Mouse (Mus musculus) liver, postnatal 0 days (tissue): Measurements from ENCODE around the gene Pip4p1.

Experiments
- CTCF ChIP-seq: sonication (generic); IDR thresholded peaks from 2 replicates; pipeline ENCODE4 v1.5.1; 2016; ENCODE audit warnings: antibody characterized with exemption, low read depth
- EP300 ChIP-seq: IDR thresholded peaks from 2 replicates; pipeline ENCODE4 v1.6.1; 2016; ENCODE audit warnings: antibody characterized with exemption, low read depth, mild to moderate bottlenecking

DNA sequence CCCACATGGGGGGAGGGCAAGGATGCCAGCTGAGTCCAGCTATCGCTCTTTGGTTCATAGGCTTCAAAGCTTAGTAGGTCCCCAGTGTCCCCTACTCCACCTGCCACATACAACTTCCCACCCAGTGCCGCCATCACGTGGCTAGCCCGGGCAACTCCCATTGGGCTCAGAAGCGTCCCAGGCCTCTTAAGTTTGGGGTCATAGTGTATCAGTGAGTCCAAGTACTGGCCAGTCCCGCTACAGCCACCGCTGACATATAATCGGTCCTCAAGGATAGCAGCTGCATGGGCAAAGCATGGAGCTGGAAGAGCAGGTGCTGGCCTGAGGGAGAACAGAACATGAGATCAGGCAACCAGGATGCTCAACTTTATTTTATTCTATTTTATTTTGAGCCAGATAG lies 39.0 kb downstream of the Pip4p1 start:
- TF ChIP-seq EP300: no peak
- no peak for TF ChIP-seq CTCF
